Mouse (Mus musculus): ENCODE data around the gene Gm1043.

GRCm38 (mm10) chr5:37219615-37220014, 134.4 kb downstream of the Gm1043 start:
- TF ChIP-seq CTCF (IDR thresholded peaks at IDR 0.05; ENCODE audit: control insufficient read depth, insufficient read depth, insufficient replicate concordance, low read depth, low read length) (no peak), POLR2A (IDR thresholded peaks at IDR 0.05; ENCODE audit: control insufficient read depth, low read depth, low read length) (no peak)

All from testis, adult 2 months (tissue).